Mouse (Mus musculus) adrenal gland, postnatal 4 days (tissue): Measurements from ENCODE around the gene Rnf168. TPM values are rescaled to one million over a fixed set of nuclear protein-coding genes. Genes with fewer than 3 reads are reported as not detected.

Source experiments
- DNase-seq, 2 experiments: peaks; one replicate each; pipeline ENCODE4 v3.0.0; 2021 to 2022; ENCODE audit warnings: low spot score in 2 of 2, mixed read lengths in 2 of 2
- microRNA-seq: library from miRNA; unstranded; fragments of <30 nt; microRNA quantifications from one replicate; pipeline ENCODE4 v1.2.0, GENCODE M21; 2021
- total RNA-seq, 2 experiments: library from RNA; stranded (reverse); gene quantifications; 2 replicates each; pipeline ENCODE4 v1.2.3; 2021

Gene Rnf168
- total RNA-seq, 2 experiments from 2014 or later = 29.5 to 32.8 TPM

- no peak for DNase-seq
These were observed 35.1 kb downstream of the Rnf168 start for GRCm38 (mm10) chr16:32312386-32312785.

- DNase-seq = no peak
These were observed 35.6 kb downstream of the Rnf168 start for GRCm38 (mm10) chr16:32312859-32313258.

GRCm38 (mm10) chr16:32316601-32317000 lies 39.3 kb downstream of the Rnf168 start:
- no peak for DNase-seq

GRCm38 (mm10) chr16:32323953-32324352 lies 46.7 kb downstream of the Rnf168 start:
- DNase-seq = no peak

- no peak for DNase-seq
These were observed 53.8 kb downstream of the Rnf168 start for GRCm38 (mm10) chr16:32330876-32331670.

- peak; percentile 97 to 99 for DNase-seq
These were observed 54.8 kb downstream of the Rnf168 start, which contains the start of gene Ubxn7 for GRCm38 (mm10) chr16:32332040-32332555. Gene Ubxn7 (plus strand): TSS chr16:32332257.

GRCm38 (mm10) chr16:32332556-32333511 lies 55.6 kb downstream of the Rnf168 start:
- DNase-seq = peak; percentile 32 to 47

GRCm38 (mm10) chr16:32335146-32335545 lies 57.9 kb downstream of the Rnf168 start:
- no peak for DNase-seq

GRCm38 (mm10) chr16:32336026-32336780 lies 58.9 kb downstream of the Rnf168 start:
- no peak for DNase-seq

GRCm38 (mm10) chr16:32337001-32337400 lies 59.7 kb downstream of the Rnf168 start:
- DNase-seq = no peak

GRCm38 (mm10) chr16:32340451-32340850 lies 63.2 kb downstream of the Rnf168 start:
- DNase-seq = no peak

GRCm38 (mm10) chr16:32345521-32345920 lies 68.3 kb downstream of the Rnf168 start:
- DNase-seq = no peak

- DNase-seq = no peak
These were observed 73.5 kb downstream of the Rnf168 start for GRCm38 (mm10) chr16:32350776-32351175.

Small RNA genes lying within 50 kb of the gene (microRNA-seq; reads per million reads assigned to microRNA genes)
- not detected for gene Mir1946a

Other genes starting within 250 kb of the Rnf168 start
- gene Pak2, start 198.1 kb upstream of the Rnf168 start, total RNA-seq = 10 to 100 TPM; 54.8 to 57.8 TPM
- 10 to 100 TPM; 39.0 to 39.2 TPM for gene Pigx, start 177.7 kb upstream of the Rnf168 start, total RNA-seq
- gene Cep19, start 177.7 kb upstream of the Rnf168 start, total RNA-seq = 10 to 100 TPM; 14.5 to 16.2 TPM
- gene Nrros, start 111.9 kb upstream of the Rnf168 start, total RNA-seq = 10 to 100 TPM; 12.3 to 13.7 TPM
- not detected for gene Bex6, start 97.6 kb upstream of the Rnf168 start, total RNA-seq
- gene Fbxo45, start 30.3 kb upstream of the Rnf168 start, total RNA-seq = 10 to 100 TPM; 26.9 to 27.3 TPM
- gene Wdr53, start 30.2 kb upstream of the Rnf168 start, total RNA-seq = 10 to 100 TPM; 16.5 to 17.9 TPM
- under 1 TPM; 0.20 to 0.23 TPM for gene Smco1, start 6.0 kb upstream of the Rnf168 start, total RNA-seq
- gene Ubxn7, start 54.8 kb downstream of the Rnf168 start, total RNA-seq = 10 to 100 TPM; 79.1 to 88.6 TPM
- not detected for gene Tm4sf19, start 123.0 kb downstream of the Rnf168 start, total RNA-seq
- gene Tctex1d2, start 142.2 kb downstream of the Rnf168 start, total RNA-seq = 1 to 10 TPM; 8.9 to 9.2 TPM
- 10 to 100 TPM; 66.0 to 70.6 TPM for gene Pcyt1a, start 153.5 kb downstream of the Rnf168 start, total RNA-seq
- gene Slc51a, start 210.4 kb downstream of the Rnf168 start, total RNA-seq = 1 to 10 TPM in 1 of 2 experiments, not detected in 1; 1.4 TPM
- gene Zdhhc19, start 218.8 kb downstream of the Rnf168 start, total RNA-seq = not detected